Mouse (Mus musculus) kidney, adult 18-20 months (tissue): Measurements from ENCODE around the gene Krt80.
A peak's percentile ranks its signal among the peaks of the same experiment; 100 is the strongest.

Experiments used
- DNase-seq: peaks from one replicate; pipeline ENCODE4 v3.0.0; 2021

Krt80 gene

GRCm38 (mm10) chr15:101373286-101373898, 3.4 kb upstream of the Krt80 start:
- DNase-seq = no peak

GRCm38 (mm10) chr15:101372131-101372977, 2.4 kb upstream of the Krt80 start:
- peak; percentile 40 for DNase-seq

GRCm38 (mm10) chr15:101371141-101371985, 1.4 kb upstream of the Krt80 start:
- DNase-seq = peak; percentile 44

- DNase-seq = no peak
Measured at GRCm38 (mm10) chr15:101369382-101370100, 421 bp downstream of the Krt80 start.

- no peak for DNase-seq
Measured at GRCm38 (mm10) chr15:101368502-101369381, 1.2 kb downstream of the Krt80 start.

GRCm38 (mm10) chr15:101368015-101368414, 1.9 kb downstream of the Krt80 start:
- DNase-seq = no peak

GRCm38 (mm10) chr15:101367497-101367896, 2.5 kb downstream of the Krt80 start:
- no peak for DNase-seq

GRCm38 (mm10) chr15:101366926-101367325, 3.0 kb downstream of the Krt80 start:
- DNase-seq = no peak

- no peak for DNase-seq
Measured at GRCm38 (mm10) chr15:101366482-101366881, 3.5 kb downstream of the Krt80 start.

- DNase-seq = no peak
Measured at GRCm38 (mm10) chr15:101365721-101366120, 4.2 kb downstream of the Krt80 start.

GRCm38 (mm10) chr15:101364891-101365671, 4.9 kb downstream of the Krt80 start:
- peak; percentile 31 for DNase-seq

- peak; percentile 51 for DNase-seq
Measured at GRCm38 (mm10) chr15:101364425-101364824, 5.5 kb downstream of the Krt80 start.

- no peak for DNase-seq
Measured at GRCm38 (mm10) chr15:101363933-101364332, 6.0 kb downstream of the Krt80 start.

- DNase-seq = no peak
Measured at GRCm38 (mm10) chr15:101362393-101363010, 7.5 kb downstream of the Krt80 start.

- no peak for DNase-seq
Measured at GRCm38 (mm10) chr15:101355382-101355786, 14.6 kb downstream of the Krt80 start.

GRCm38 (mm10) chr15:101352706-101353465, 17.1 kb downstream of the Krt80 start:
- no peak for DNase-seq

- no peak for DNase-seq
Measured at GRCm38 (mm10) chr15:101352047-101352446, 17.9 kb downstream of the Krt80 start.

- DNase-seq = peak; percentile 60
Measured at GRCm38 (mm10) chr15:101341797-101342515, 28.0 kb downstream of the Krt80 start.

GRCm38 (mm10) chr15:101339537-101339936, 30.4 kb downstream of the Krt80 start:
- DNase-seq = peak; percentile 92
